Mouse (Mus musculus): ENCODE data around the gene Glb1l3. TPM values are rescaled to one million over a fixed set of nuclear protein-coding genes. Genes with fewer than 3 reads are reported as not detected.

Gene Glb1l3
- polyA plus RNA-seq, 1 experiment from 2014 or later = not detected

DNA sequence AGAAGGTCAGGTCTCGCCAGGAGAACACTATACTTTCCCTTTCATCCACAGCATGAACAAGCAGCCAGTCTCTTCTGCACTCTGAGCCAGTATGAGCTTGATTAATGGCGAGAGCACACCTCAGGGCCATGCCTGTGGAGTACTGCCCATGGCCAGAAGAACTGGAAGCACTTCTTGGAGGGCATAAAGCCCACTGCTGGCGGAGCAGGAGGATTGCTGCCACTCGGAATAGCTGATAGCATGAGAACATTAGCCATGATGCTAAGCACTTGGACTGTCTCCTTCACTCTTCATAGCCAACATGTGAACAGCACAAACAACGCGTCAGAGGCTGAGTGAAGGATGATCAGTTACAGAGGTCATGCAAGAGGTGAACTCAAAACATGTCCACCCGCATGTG, 82.3 kb downstream of the Glb1l3 start:
- no peaks in the 10 kb centered on the region for H3K9me3 ChIP-seq
- ATAC-seq (ENCODE audit: low FRiP score, low read depth) = no peak
- H3K27me3 ChIP-seq (replicated peaks) = no peaks in the 10 kb centered on the region
- no peaks in the 10 kb centered on the region for H3K36me3 ChIP-seq
- no peaks in the 10 kb centered on the region for H3K4me1 ChIP-seq
- no peak overlapping the region for H3K9ac ChIP-seq
- WGBS = 90% methylated on average over 7 of the region's 7 CpGs
- H3K27ac ChIP-seq = no peak overlapping the region
- H3K4me2 ChIP-seq (replicated peaks) = no peak overlapping the region
- H3K4me3 ChIP-seq = no peak overlapping the region

GRCm38 (mm10) chr9:26776122-26776902, 84.4 kb downstream of the Glb1l3 start:
- Histone ChIP-seq H3K9ac (no peak overlapping the region), H3K27ac (no peak overlapping the region), H3K4me2 (replicated peaks) (no peak overlapping the region), H3K36me3 (no peaks in the 10 kb centered on the region), H3K27me3 (replicated peaks) (no peaks in the 10 kb centered on the region), H3K4me1 (no peaks in the 10 kb centered on the region), H3K9me3 (no peaks in the 10 kb centered on the region), H3K4me3 (no peak overlapping the region)
- peak; percentile 76 for ATAC-seq (ENCODE audit: low FRiP score, low read depth)
- 58% methylated on average over 6 of the region's 6 CpGs for WGBS

- H3K27ac ChIP-seq = no peak overlapping the region
- H3K4me2 ChIP-seq (replicated peaks) = no peak overlapping the region
- no peaks in the 10 kb centered on the region for H3K4me1 ChIP-seq
- no peaks in the 10 kb centered on the region for H3K36me3 ChIP-seq
- H3K9ac ChIP-seq = no peak overlapping the region
- H3K27me3 ChIP-seq (replicated peaks) = no peaks in the 10 kb centered on the region
- H3K4me3 ChIP-seq = no peak overlapping the region
- 81% methylated on average over 2 of the region's 2 CpGs for WGBS
- no peaks in the 10 kb centered on the region for H3K9me3 ChIP-seq
- ATAC-seq (ENCODE audit: low FRiP score, low read depth) = no peak
Observed at GRCm38 (mm10) chr9:26775700-26776099, 85.0 kb downstream of the Glb1l3 start.

GRCm38 (mm10) chr9:26768181-26768580, 92.5 kb downstream of the Glb1l3 start:
- no peak for ATAC-seq (ENCODE audit: low FRiP score, low read depth)
- no peak overlapping the region for H3K27ac ChIP-seq
- no peaks in the 10 kb centered on the region for H3K36me3 ChIP-seq
- H3K4me1 ChIP-seq = no peaks in the 10 kb centered on the region
- no peak overlapping the region for H3K4me2 ChIP-seq (replicated peaks)
- no peak overlapping the region for H3K4me3 ChIP-seq
- no peaks in the 10 kb centered on the region for H3K27me3 ChIP-seq (replicated peaks)
- no peak overlapping the region for H3K9ac ChIP-seq
- WGBS = 86% methylated on average over 3 of the region's 3 CpGs
- H3K9me3 ChIP-seq = no peaks in the 10 kb centered on the region

Other genes with a start within 250 kb of the Glb1l3 start
- gene B3gat1, start 127.2 kb downstream of the Glb1l3 start, polyA plus RNA-seq (2016; fragmentation: Nextera tagmentation; extraction: Ambion mirVana) = 13.8 and 14.4 TPM in 2 replicates
- gene Glb1l2, start 54.4 kb downstream of the Glb1l3 start, polyA plus RNA-seq (2016; fragmentation: Nextera tagmentation; extraction: Ambion mirVana) = 2.8 and 3.1 TPM in 2 replicates
- gene Gm1110, start 62.2 kb upstream of the Glb1l3 start, polyA plus RNA-seq (2016; fragmentation: Nextera tagmentation; extraction: Ambion mirVana) = not detected in 2 replicates
- 34.1 and 39.0 TPM in 2 replicates for gene Acad8, start 138.7 kb upstream of the Glb1l3 start, polyA plus RNA-seq (2016; fragmentation: Nextera tagmentation; extraction: Ambion mirVana)
- gene Thyn1, start 138.8 kb upstream of the Glb1l3 start, polyA plus RNA-seq (2016; fragmentation: Nextera tagmentation; extraction: Ambion mirVana) = 128 and 136 TPM in 2 replicates
- gene Vps26b, start 169.2 kb upstream of the Glb1l3 start, polyA plus RNA-seq (2016; fragmentation: Nextera tagmentation; extraction: Ambion mirVana) = 66.2 TPM in 2 replicates
- gene Ncapd3, start 169.3 kb upstream of the Glb1l3 start, polyA plus RNA-seq (2016; fragmentation: Nextera tagmentation; extraction: Ambion mirVana) = 24.8 and 27.6 TPM in 2 replicates

All from neural tube, embryonic 12.5 days (tissue).